Mouse (Mus musculus): ENCODE measurements at regions not wholly inside any gene's neighbourhood (a gene's known extent, or its start where the extent isn't known, plus 50 kb on each side); places are given as distances from the start of the nearest gene placed in this dataset.
A peak's percentile ranks its signal among the peaks of the same experiment; 100 is the strongest.

DNA sequence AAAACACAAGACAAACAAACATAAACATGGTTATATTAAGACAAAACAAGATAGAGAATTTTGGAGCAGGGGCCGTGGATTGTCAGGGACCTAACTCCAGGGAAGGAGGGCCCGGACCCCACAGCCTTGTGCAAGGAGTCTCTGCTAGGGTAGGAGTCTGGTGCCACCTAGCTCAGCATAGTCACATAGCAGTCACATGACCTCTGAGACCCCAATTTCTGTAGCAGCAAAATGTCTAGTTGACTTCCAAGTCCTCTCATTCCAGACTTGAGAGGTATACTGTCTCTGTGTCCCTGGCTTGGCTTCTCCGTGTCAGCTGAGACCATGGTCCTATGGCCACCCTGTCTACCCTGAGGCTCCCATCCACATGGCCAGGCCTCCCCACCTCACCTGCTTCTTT, 86.0 kb downstream of the Kcnh2 start:
- H3K9me3 ChIP-seq (ENCODE audit: control insufficient read depth): no peaks in the 10 kb centered on the region
- TF ChIP-seq CTCF (IDR thresholded peaks at IDR 0.05; ENCODE audit: low read depth): no peak
- no peaks in the 10 kb centered on the region for H3K27me3 ChIP-seq (replicated peaks; ENCODE audit: control insufficient read depth, insufficient read depth, low read length)
- 91% methylated on average over 3 of the region's 3 CpGs for WGBS
- peaks cover 4% of the 10 kb centered on the region; the same call in 1 of the 2 replicates for H3K4me1 ChIP-seq (replicated peaks; ENCODE audit: control insufficient read depth, insufficient read depth, low read length)
- H3K9ac ChIP-seq (ENCODE audit: low read depth, low read length): no peak overlapping the region
- no peaks in the 10 kb centered on the region for H3K36me3 ChIP-seq (ENCODE audit: control insufficient read depth, insufficient read depth)
- H3K27ac ChIP-seq (ENCODE audit: low read depth, low read length): no peak overlapping the region
- no peak overlapping the region for H3K4me3 ChIP-seq (ENCODE audit: low read depth, low read length)
- H3K4me2 ChIP-seq (replicated peaks; ENCODE audit: low read depth): no peak overlapping the region
- ATAC-seq: no peak

DNA sequence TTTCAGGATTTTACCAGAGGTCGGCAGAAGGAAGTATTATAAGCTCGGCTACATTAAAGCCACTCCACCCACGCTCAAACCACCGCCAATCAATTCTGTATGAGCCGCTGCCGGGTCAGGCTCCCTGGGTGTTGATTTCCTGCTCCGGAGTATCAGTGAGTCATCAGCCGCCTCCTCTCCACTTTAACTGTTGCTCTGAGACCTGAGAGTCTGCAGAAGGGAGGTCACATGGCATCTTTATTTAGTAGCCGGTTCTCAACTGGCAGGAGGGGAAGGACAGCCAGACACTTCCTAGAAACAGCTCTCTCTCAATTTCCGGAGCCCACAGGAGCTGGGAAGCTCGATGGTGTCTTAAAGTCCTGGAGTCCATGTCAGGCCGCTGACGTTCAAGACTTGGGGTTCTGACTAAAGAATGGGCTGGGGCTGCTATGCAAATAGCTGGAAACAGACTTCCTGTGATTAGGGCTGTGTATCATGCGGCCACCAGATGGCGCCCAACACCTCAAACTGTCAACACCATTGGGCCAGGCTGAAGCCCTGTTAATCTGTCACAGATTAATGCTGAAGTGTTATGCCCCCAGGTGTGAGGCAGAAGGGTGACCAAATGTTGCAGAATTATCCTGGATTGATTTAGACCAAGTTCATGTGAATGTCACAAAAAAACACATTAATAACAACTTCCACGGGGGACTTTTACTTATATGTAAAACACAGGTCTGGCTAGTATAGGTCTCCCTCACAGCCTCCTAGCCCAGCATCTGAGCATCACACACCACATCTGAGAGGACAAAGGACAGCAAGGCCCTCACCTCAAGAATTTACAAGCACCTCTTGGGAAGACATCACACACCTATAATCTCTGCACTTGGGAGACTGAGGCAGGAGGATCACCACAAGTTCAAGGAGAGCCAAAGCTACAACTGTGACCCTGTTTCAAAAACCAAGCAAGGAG, 84.8 kb downstream of the Kcnh2 start:
- WGBS: 7% methylated on average over 16 of the region's 16 CpGs
- Histone ChIP-seq H3K9me3 (ENCODE audit: control insufficient read depth) (no peaks in the 10 kb centered on the region), H3K36me3 (ENCODE audit: control insufficient read depth, insufficient read depth) (no peaks in the 10 kb centered on the region), H3K27ac (ENCODE audit: low read depth, low read length) (peak overlapping the region; percentile 64), H3K27me3 (replicated peaks; ENCODE audit: control insufficient read depth, insufficient read depth, low read length) (no peaks in the 10 kb centered on the region), H3K9ac (ENCODE audit: low read depth, low read length) (0 out of 2 replicates have a peak overlapping the region, but pooled peaks have one; percentile 31), H3K4me2 (replicated peaks; ENCODE audit: low read depth) (peak overlapping the region; percentile 64), H3K4me3 (ENCODE audit: low read depth, low read length) (peak overlapping the region; percentile 30), H3K4me1 (replicated peaks; ENCODE audit: control insufficient read depth, insufficient read depth, low read length) (peaks cover 4% of the 10 kb centered on the region; the same call in 1 of the 2 replicates)
- ATAC-seq: peak; percentile 90
- TF ChIP-seq CTCF (IDR thresholded peaks at IDR 0.05; ENCODE audit: low read depth): peak; percentile 95

Measured in intestine, postnatal 0 days (tissue).